Mouse (Mus musculus) cerebellum, adult 2 months (tissue): ENCODE data around the gene Tspan18. TPM values are rescaled to one million over a fixed set of nuclear protein-coding genes. Genes with fewer than 3 reads are reported as not detected.
A peak's percentile ranks its signal among the peaks of the same experiment; 100 is the strongest.

Experiments used
- DNase-seq, 2 experiments: peaks; one replicate each; pipeline ENCODE4 v3.0.0; 2021
- H3K27ac ChIP-seq: fragments of 200-500 bp; 2 replicates; pipeline ENCODE4 v1.5.1; 2012; ENCODE audit warnings: low read length, control low read depth, inconsistent platforms; ENCODE audit not compliant: insufficient read depth
- H3K27me3 ChIP-seq: fragments of 200-500 bp; 2 replicates; pipeline ENCODE4 v1.6.1; 2012; ENCODE audit warnings: inconsistent platforms, mild to moderate bottlenecking, low read length, moderate library complexity; ENCODE audit not compliant: control insufficient read depth, insufficient read depth
- H3K4me1 ChIP-seq: fragments of 200-500 bp; 2 replicates; pipeline ENCODE4 v1.6.1; 2011; ENCODE audit warnings: low read length; ENCODE audit not compliant: control insufficient read depth, insufficient read depth
- H3K4me3 ChIP-seq: fragments of 200-500 bp; replicated peaks from 2 replicates; pipeline ENCODE3; 2011; ENCODE audit warnings: mild to moderate bottlenecking, low read depth, low read length, control low read depth; ENCODE audit not compliant: insufficient read depth
- CTCF ChIP-seq: fragments of 200-500 bp; IDR thresholded peaks from 2 replicates; pipeline ENCODE4 v1.5.1; 2011; ENCODE audit warnings: low read depth, mild to moderate bottlenecking, control low read depth, low read length, moderate library complexity, borderline replicate concordance; ENCODE audit not compliant: insufficient read depth
- POLR2A ChIP-seq: fragments of 200-500 bp; IDR thresholded peaks from 2 replicates; pipeline ENCODE4 v1.6.1; 2011; ENCODE audit warnings: low read length, control low read depth, borderline replicate concordance; ENCODE audit not compliant: insufficient read depth
- WGBS: fragments of 180-500 bp; shearing (Covaris S2); methylation state at CpG from one replicate; pipeline ENCODE4 v1.1.7; 2018; 5-methylcytosine and 5-hydroxymethylcytosine counted together
- polyA plus RNA-seq: library from polyadenylated mRNA; depleted of rRNA; stranded (reverse); fragments of >200 nt; gene quantifications from 2 replicates; pipeline ENCODE4 v1.2.3, GENCODE M21; 2012

Tspan18 gene
- polyA plus RNA-seq, 1 experiment: 11.3 TPM

- TF ChIP-seq CTCF (no peak), POLR2A (no peak)
- H3K4me3 ChIP-seq: no peak overlapping the region
- WGBS: 95% methylated on average over 3 of the region's 3 CpGs
- H3K4me1 ChIP-seq: peaks cover 18% of the 10 kb centered on the region
- no peak overlapping the region for H3K27ac ChIP-seq
- H3K27me3 ChIP-seq: no peaks in the 10 kb centered on the region
- no peak for DNase-seq
These were observed 132.3 kb downstream of the Tspan18 start for GRCm38 (mm10) chr2:93201997-93202396.

GRCm38 (mm10) chr2:93200681-93201340 lies 133.5 kb downstream of the Tspan18 start:
- no peak for DNase-seq
- H3K4me1 ChIP-seq: peaks cover 18% of the 10 kb centered on the region
- no peak overlapping the region for H3K27ac ChIP-seq
- TF ChIP-seq POLR2A (no peak), CTCF (no peak)
- WGBS: 54% methylated on average over 10 of the region's 10 CpGs
- H3K27me3 ChIP-seq: no peaks in the 10 kb centered on the region
- no peak overlapping the region for H3K4me3 ChIP-seq

GRCm38 (mm10) chr2:93199531-93199974 lies 134.8 kb downstream of the Tspan18 start:
- peak; percentile 62 to 75 for DNase-seq
- Histone ChIP-seq H3K27ac (no peak overlapping the region), H3K4me3 (no peak overlapping the region), H3K27me3 (no peaks in the 10 kb centered on the region), H3K4me1 (peaks cover 17% of the 10 kb centered on the region)
- 31% methylated on average over 13 of the region's 13 CpGs for WGBS
- TF ChIP-seq POLR2A (no peak), CTCF (peak; percentile 98)

- WGBS: 4% methylated on average over 3 of the region's 3 CpGs
- H3K4me3 ChIP-seq: no peak overlapping the region
- no peak overlapping the region for H3K27ac ChIP-seq
- peak; percentile 87 to 97 for DNase-seq
- TF ChIP-seq CTCF (peak; percentile 99), POLR2A (no peak)
- H3K27me3 ChIP-seq: no peaks in the 10 kb centered on the region
- peaks cover 17% of the 10 kb centered on the region for H3K4me1 ChIP-seq
These were observed 135.5 kb downstream of the Tspan18 start for GRCm38 (mm10) chr2:93198846-93199245.

- 66% methylated on average over 4 of the region's 4 CpGs for WGBS
- TF ChIP-seq CTCF (no peak), POLR2A (no peak)
- Histone ChIP-seq H3K4me1 (peaks cover 28% of the 10 kb centered on the region), H3K27me3 (no peaks in the 10 kb centered on the region), H3K27ac (no peak overlapping the region), H3K4me3 (no peak overlapping the region)
- no peak for DNase-seq
These were observed 140.5 kb downstream of the Tspan18 start for GRCm38 (mm10) chr2:93193806-93194205.

- DNase-seq: no peak
- TF ChIP-seq POLR2A: no peak
- TF ChIP-seq CTCF: no peak
- 51% methylated on average over 6 of the region's 6 CpGs for WGBS
- Histone ChIP-seq H3K4me3 (no peak overlapping the region), H3K4me1 (peaks cover 25% of the 10 kb centered on the region), H3K27me3 (no peaks in the 10 kb centered on the region), H3K27ac (no peak overlapping the region)
These were observed 141.6 kb downstream of the Tspan18 start for GRCm38 (mm10) chr2:93192671-93193080.

GRCm38 (mm10) chr2:93192182-93192560 lies 142.1 kb downstream of the Tspan18 start:
- WGBS: 53% methylated on average over 9 of the region's 9 CpGs
- Histone ChIP-seq H3K4me3 (no peak overlapping the region), H3K27me3 (no peaks in the 10 kb centered on the region), H3K27ac (no peak overlapping the region), H3K4me1 (peaks cover 25% of the 10 kb centered on the region)
- TF ChIP-seq POLR2A: no peak
- no peak for TF ChIP-seq CTCF
- no peak for DNase-seq

GRCm38 (mm10) chr2:93191488-93192181 lies 142.7 kb downstream of the Tspan18 start:
- 81% methylated on average over 14 of the region's 14 CpGs for WGBS
- Histone ChIP-seq H3K27ac (no peak overlapping the region), H3K4me1 (peaks cover 25% of the 10 kb centered on the region), H3K4me3 (no peak overlapping the region), H3K27me3 (no peaks in the 10 kb centered on the region)
- no peak for DNase-seq
- TF ChIP-seq CTCF: no peak
- TF ChIP-seq POLR2A: no peak
